Comparison of ENCODE assay signal across 9 mouse cellular contexts in genomic region chr12:98342158-98342557, GRCm38 (mm10).
DNase-seq lines count a peak whose midpoint lies in the region; ATAC-seq and TF ChIP-seq lines count a peak whose summit lies in the region.
"Had no signal": no experiment of that assay in that cellular context is flagged by ENCODE, and none has a peak within 500 bp of the region (broad histone marks: within the 10 kb centered on the region; RNA-seq: fewer than 3 reads in every experiment).

No protein-coding gene starts in this region.

- no peak for DNase-seq in cerebellum, adult 2 months
- no peak for DNase-seq in cerebellum, adult 8-10 months
- DNase-seq in testis, postnatal 14 days (ENCODE audit: low spot score), result no peak
- DNase-seq in limb, embryonic 10.5 days (ENCODE audit: low spot score), result peak; percentile 41
- DNase-seq in stomach, postnatal 0 days (ENCODE audit: low spot score), result no peak
- no peak for DNase-seq in ovary, postnatal 14 days (ENCODE audit: low spot score)
- no peak for DNase-seq in left cerebral cortex, adult 9 months (ENCODE audit: low spot score in 2 of 2)

- TF ChIP-seq EP300 in stomach, postnatal 0 days (optimal IDR thresholded peaks at IDR 0.05), result no peak

- H3K4me3 ChIP-seq in cerebellum, adult 2 months (replicated peaks; ENCODE audit: insufficient read depth, low read depth, low read length), result no peak overlapping the region
- no peak overlapping the region for H3K4me3 ChIP-seq in testis, adult 2 months (ENCODE audit: control insufficient read depth, low read depth, low read length)
- no peak overlapping the region for H3K4me3 ChIP-seq in limb, embryonic 10.5 days
- H3K4me3 ChIP-seq in stomach, postnatal 0 days (ENCODE audit: low read depth, low read length), result no peak overlapping the region
- H3K4me3 ChIP-seq: neural tube, embryonic 12.5 days had no signal

- no peaks in the 10 kb centered on the region for H3K27me3 ChIP-seq in cerebellum, adult 2 months (ENCODE audit: control insufficient read depth, insufficient read depth, low read length)
- H3K27me3 ChIP-seq in testis, adult 2 months (ENCODE audit: control insufficient read depth, insufficient read depth, low read length), result no peaks in the 10 kb centered on the region
- no peaks in the 10 kb centered on the region for H3K27me3 ChIP-seq in limb, embryonic 10.5 days (ENCODE audit: low read depth, poor library complexity, severe bottlenecking)
- no peaks in the 10 kb centered on the region for H3K27me3 ChIP-seq in stomach, postnatal 0 days (ENCODE audit: control insufficient read depth, insufficient read depth, low read length)
- H3K27me3 ChIP-seq: neural tube, embryonic 12.5 days had no signal

- H3K4me2 ChIP-seq in stomach, postnatal 0 days (replicated peaks; ENCODE audit: low read depth), result no peak overlapping the region
- H3K4me2 ChIP-seq: neural tube, embryonic 12.5 days had no signal

- H3K9me3 ChIP-seq in limb, embryonic 10.5 days (replicated peaks), result no peaks in the 10 kb centered on the region
- H3K9me3 ChIP-seq in stomach, postnatal 0 days (ENCODE audit: control insufficient read depth, low read length), result no peaks in the 10 kb centered on the region
- H3K9me3 ChIP-seq: neural tube, embryonic 12.5 days had no signal

- H3K9ac ChIP-seq in stomach, postnatal 0 days (ENCODE audit: low read length), result no peak overlapping the region
- H3K9ac ChIP-seq: neural tube, embryonic 12.5 days had no signal

- H3K27ac ChIP-seq in cerebellum, adult 2 months (ENCODE audit: insufficient read depth, low read length), result no peak overlapping the region
- H3K27ac ChIP-seq in testis, adult 2 months (ENCODE audit: control insufficient read depth, insufficient read depth, low read depth, low read length), result no peak overlapping the region
- H3K27ac ChIP-seq in limb, embryonic 10.5 days, result no peak overlapping the region
- H3K27ac ChIP-seq in stomach, postnatal 0 days (replicated peaks), result no peak overlapping the region
- H3K27ac ChIP-seq: neural tube, embryonic 12.5 days had no signal

- H3K4me1 ChIP-seq in cerebellum, adult 2 months (ENCODE audit: control insufficient read depth, insufficient read depth, low read length), result no peaks in the 10 kb centered on the region
- H3K4me1 ChIP-seq in testis, adult 2 months (ENCODE audit: control insufficient read depth, insufficient read depth, low read length), result no peaks in the 10 kb centered on the region
- H3K4me1 ChIP-seq in limb, embryonic 10.5 days, result no peaks in the 10 kb centered on the region; the same call in 1 of the 2 replicates
- no peaks in the 10 kb centered on the region for H3K4me1 ChIP-seq in stomach, postnatal 0 days (replicated peaks; ENCODE audit: control insufficient read depth, insufficient read depth)
- H3K4me1 ChIP-seq: neural tube, embryonic 12.5 days had no signal

- no peak for TF ChIP-seq POLR2A in cerebellum, adult 2 months (IDR thresholded peaks at IDR 0.05; ENCODE audit: borderline replicate concordance, insufficient read depth, low read length)
- TF ChIP-seq POLR2A in testis, adult 2 months (IDR thresholded peaks at IDR 0.05; ENCODE audit: control insufficient read depth, low read depth, low read length), result no peak

- H3K36me3 ChIP-seq in testis, adult 2 months (ENCODE audit: control insufficient read depth, insufficient read depth, low read length), result no peaks in the 10 kb centered on the region
- H3K36me3 ChIP-seq in limb, embryonic 10.5 days, result no peaks in the 10 kb centered on the region
- no peaks in the 10 kb centered on the region for H3K36me3 ChIP-seq in stomach, postnatal 0 days (ENCODE audit: control insufficient read depth, insufficient read depth, low read length)
- H3K36me3 ChIP-seq: neural tube, embryonic 12.5 days had no signal

- WGBS in cerebellum, adult 2 months, result 94% methylated on average over 2 of the region's 2 CpGs
- WGBS in limb, embryonic 10.5 days, result 82% methylated on average over 2 of the region's 2 CpGs
- 86% methylated on average over 2 of the region's 2 CpGs for WGBS in stomach, postnatal 0 days

- ATAC-seq in stomach, postnatal 0 days (ENCODE audit: low FRiP score, low TSS enrichment), result no peak

- TF ChIP-seq CTCF in cerebellum, adult 2 months (IDR thresholded peaks at IDR 0.05; ENCODE audit: borderline replicate concordance, insufficient read depth, low read depth, low read length), result peak; percentile 50
- 0 out of 2 replicates have a peak, but pooled peaks have one; percentile 27 for TF ChIP-seq CTCF in testis, adult 2 months (IDR thresholded peaks at IDR 0.05; ENCODE audit: control insufficient read depth, insufficient read depth, insufficient replicate concordance, low read depth, low read length)
- TF ChIP-seq CTCF in stomach, postnatal 0 days (IDR thresholded peaks at IDR 0.05; ENCODE audit: low read depth), result peak; percentile 68
